Mouse (Mus musculus): Measurements from ENCODE around the gene Gm10697. TPM values are rescaled to one million over a fixed set of nuclear protein-coding genes. Genes with fewer than 3 reads are reported as not detected.
"Not testable (repeated sequence)": the region's sequence is repeated elsewhere in the genome, so short reads cannot be mapped to it uniquely, and the experiment has no call there.

Gm10697 gene
- polyA plus RNA-seq (2015; fragmentation: Nextera tagmentation; extraction: Ambion mirVana) = not detected in 2 replicates

DNA sequence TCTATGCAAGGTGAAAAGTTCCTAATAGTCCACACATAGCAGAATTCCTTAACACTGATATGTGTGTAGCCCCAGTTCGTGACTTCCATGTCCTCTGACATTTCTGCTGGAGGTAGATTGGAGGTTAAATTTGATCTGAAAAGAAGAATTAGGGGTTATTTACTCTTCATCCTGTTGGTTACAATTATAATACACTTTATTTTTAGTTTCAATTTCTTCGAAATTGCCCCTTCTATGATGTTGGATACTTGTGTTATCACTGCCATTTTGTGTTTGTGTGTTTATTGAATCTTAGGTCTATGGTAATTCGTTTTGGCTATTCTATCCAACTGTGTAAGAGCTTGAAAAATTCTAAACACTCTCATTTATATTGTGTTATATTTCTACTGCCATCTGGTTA is at the start of gene Gm10697:
Gm10697 (minus strand) TSS at position 101 of the 400 bp plus-strand sequence.
- H3K27me3 ChIP-seq (ENCODE audit: insufficient read depth, low read length); H3K4me2 ChIP-seq (ENCODE audit: low read length); H3K9me3 ChIP-seq (replicated peaks; ENCODE audit: low read length); H3K9ac ChIP-seq (ENCODE audit: low read depth, low read length); DNase-seq (ENCODE audit: low spot score); H3K27ac ChIP-seq; H3K36me3 ChIP-seq (ENCODE audit: insufficient read depth, low read length); H3K4me3 ChIP-seq (replicated peaks; ENCODE audit: low read depth, low read length); ATAC-seq (replicated peaks; ENCODE audit: low FRiP score, low read depth); H3K4me1 ChIP-seq (replicated peaks; ENCODE audit: insufficient read depth, low read length): not testable (repeated sequence)
- WGBS = no CpG with 5 or more reads among the region's 3 CpGs

DNA sequence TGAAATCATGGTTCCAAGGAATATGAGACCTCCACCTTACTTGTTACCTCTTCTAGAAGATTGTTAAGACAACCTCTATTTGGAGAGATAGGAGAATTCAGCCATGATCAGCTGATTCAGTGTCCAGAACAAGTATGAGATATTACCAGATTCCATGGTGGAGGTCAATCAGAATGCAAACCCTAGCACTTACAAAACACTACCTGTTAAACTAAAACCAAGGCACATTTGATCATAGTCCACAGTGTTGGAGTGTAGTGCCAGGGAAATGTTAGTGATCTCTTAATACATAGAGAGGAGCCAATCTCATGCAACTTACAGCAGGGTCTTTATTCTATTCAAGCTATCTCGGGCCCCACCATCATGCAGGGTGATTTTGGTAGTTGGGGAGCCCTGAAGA is 42.6 kb upstream of the Gm10697 start:
- not testable (repeated sequence) for H3K4me2 ChIP-seq (ENCODE audit: low read length); H3K9ac ChIP-seq (ENCODE audit: low read depth, low read length); H3K27ac ChIP-seq; DNase-seq (ENCODE audit: low spot score); H3K9me3 ChIP-seq (replicated peaks; ENCODE audit: low read length); H3K27me3 ChIP-seq (ENCODE audit: insufficient read depth, low read length); H3K4me1 ChIP-seq (replicated peaks; ENCODE audit: insufficient read depth, low read length); ATAC-seq (replicated peaks; ENCODE audit: low FRiP score, low read depth); H3K36me3 ChIP-seq (ENCODE audit: insufficient read depth, low read length); H3K4me3 ChIP-seq (replicated peaks; ENCODE audit: low read depth, low read length)
- 78% methylated on average over 1 of the region's 1 CpGs for WGBS

DNA sequence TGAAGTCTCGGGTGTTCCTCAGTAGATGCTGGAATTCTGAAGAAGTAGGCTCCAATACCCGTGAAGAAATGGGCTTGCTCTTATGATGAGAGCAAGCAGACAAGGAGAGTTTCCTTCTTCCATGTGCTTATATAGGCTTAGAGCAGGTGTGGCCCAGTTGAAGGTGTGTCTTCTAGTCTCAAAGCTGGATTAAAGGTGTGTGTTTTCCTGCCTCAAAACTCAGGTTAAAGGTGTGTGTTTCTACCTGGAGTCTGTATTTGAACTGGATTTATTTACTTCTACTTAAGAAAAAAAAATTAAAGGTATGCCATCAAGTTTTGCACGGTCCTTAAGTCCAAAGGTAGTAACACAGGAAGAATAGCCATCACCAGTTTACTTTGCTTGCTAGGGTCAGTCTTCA is 17.7 kb downstream of the Gm10697 start, which contains the start of gene Gm9125:
Gm9125 (minus strand) TSS at position 101 of the 400 bp plus-strand sequence.
- H3K36me3 ChIP-seq (ENCODE audit: insufficient read depth, low read length); DNase-seq (ENCODE audit: low spot score); H3K4me3 ChIP-seq (replicated peaks; ENCODE audit: low read depth, low read length); H3K27ac ChIP-seq; H3K4me1 ChIP-seq (replicated peaks; ENCODE audit: insufficient read depth, low read length); H3K4me2 ChIP-seq (ENCODE audit: low read length); H3K9me3 ChIP-seq (replicated peaks; ENCODE audit: low read length); ATAC-seq (replicated peaks; ENCODE audit: low FRiP score, low read depth); H3K27me3 ChIP-seq (ENCODE audit: insufficient read depth, low read length); H3K9ac ChIP-seq (ENCODE audit: low read depth, low read length): not testable (repeated sequence)
- WGBS = 71% methylated on average over 1 of the region's 3 CpGs

DNA sequence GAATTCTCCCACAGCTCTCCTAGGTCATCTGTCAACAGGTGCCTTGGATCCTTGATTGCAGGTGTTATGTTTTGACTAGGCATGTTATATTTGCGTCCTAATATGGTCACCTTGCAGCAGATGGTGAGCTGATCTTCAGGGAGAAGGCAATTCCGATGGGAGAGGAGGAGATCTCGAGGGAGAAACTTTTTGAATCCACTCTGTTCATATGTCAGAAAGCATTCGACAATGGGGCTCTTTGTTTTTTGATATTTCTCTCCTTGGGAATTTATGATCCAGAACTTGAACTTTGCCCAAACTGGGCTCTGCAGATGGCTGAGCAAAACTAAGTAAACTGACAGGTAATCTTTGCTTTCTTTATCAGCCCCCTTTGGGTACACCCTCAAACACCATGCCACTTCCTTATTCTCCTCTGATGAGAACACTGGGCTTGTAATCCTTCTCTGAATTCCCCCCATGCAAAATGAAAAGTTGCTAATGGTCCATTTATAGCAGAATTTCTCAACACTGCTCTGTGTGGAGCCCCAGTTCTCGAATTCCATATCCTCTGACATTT is 22.8 kb downstream of the Gm10697 start:
- not testable (repeated sequence) for H3K27me3 ChIP-seq (ENCODE audit: insufficient read depth, low read length); H3K4me3 ChIP-seq (replicated peaks; ENCODE audit: low read depth, low read length); H3K4me2 ChIP-seq (ENCODE audit: low read length); H3K9me3 ChIP-seq (replicated peaks; ENCODE audit: low read length); DNase-seq (ENCODE audit: low spot score); H3K36me3 ChIP-seq (ENCODE audit: insufficient read depth, low read length); H3K4me1 ChIP-seq (replicated peaks; ENCODE audit: insufficient read depth, low read length); ATAC-seq (replicated peaks; ENCODE audit: low FRiP score, low read depth); H3K9ac ChIP-seq (ENCODE audit: low read depth, low read length); H3K27ac ChIP-seq
- no CpG with 5 or more reads among the region's 5 CpGs for WGBS

DNA sequence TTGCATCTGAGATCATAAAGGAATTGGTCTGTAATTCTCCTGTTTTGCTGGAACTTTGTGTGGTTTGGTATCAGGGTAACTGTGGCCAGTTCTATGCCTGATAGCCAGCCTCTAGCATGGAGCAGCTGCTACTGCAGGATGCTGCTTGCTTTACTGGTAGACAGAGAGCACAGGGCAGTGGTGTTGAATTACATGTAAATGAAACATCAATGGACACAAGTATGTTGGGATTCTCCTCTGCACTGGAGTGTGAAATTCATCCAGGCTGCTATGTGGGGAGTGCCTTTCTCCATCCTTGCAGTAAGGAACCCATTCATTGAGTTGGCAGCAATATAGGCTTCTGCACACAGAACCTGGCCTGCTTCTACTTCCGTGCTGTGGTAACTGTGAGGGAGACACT is 34.2 kb downstream of the Gm10697 start:
- H3K27ac ChIP-seq; H3K9ac ChIP-seq (ENCODE audit: low read depth, low read length); H3K9me3 ChIP-seq (replicated peaks; ENCODE audit: low read length); H3K4me2 ChIP-seq (ENCODE audit: low read length); ATAC-seq (replicated peaks; ENCODE audit: low FRiP score, low read depth); H3K4me3 ChIP-seq (replicated peaks; ENCODE audit: low read depth, low read length); H3K36me3 ChIP-seq (ENCODE audit: insufficient read depth, low read length); H3K27me3 ChIP-seq (ENCODE audit: insufficient read depth, low read length); DNase-seq (ENCODE audit: low spot score); H3K4me1 ChIP-seq (replicated peaks; ENCODE audit: insufficient read depth, low read length): not testable (repeated sequence)
- 25% methylated on average over 1 of the region's 1 CpGs for WGBS

DNA sequence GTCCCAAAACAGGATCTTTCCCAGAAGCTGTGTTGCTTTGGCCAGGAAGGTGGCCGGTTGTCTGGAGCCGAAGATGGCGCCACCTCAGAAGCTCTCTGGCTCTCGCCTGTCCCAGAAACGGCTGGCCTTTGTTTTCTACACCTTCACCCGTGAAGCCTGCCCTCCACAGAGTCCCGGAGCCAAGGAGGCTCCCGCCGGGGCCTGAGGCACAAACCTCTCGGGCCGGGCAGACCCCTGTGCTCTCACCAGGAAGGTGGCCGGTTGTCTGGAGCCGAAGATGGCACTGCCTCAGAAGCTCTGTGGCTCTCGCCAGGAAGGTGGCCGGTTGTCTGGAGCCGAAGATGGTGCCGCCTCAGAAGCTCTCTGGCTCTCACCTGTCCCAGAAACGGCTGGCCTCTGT is 38.0 kb downstream of the Gm10697 start:
- not testable (repeated sequence) for DNase-seq (ENCODE audit: low spot score); H3K36me3 ChIP-seq (ENCODE audit: insufficient read depth, low read length); H3K4me2 ChIP-seq (ENCODE audit: low read length); H3K27me3 ChIP-seq (ENCODE audit: insufficient read depth, low read length); H3K27ac ChIP-seq; H3K4me3 ChIP-seq (replicated peaks; ENCODE audit: low read depth, low read length); H3K9ac ChIP-seq (ENCODE audit: low read depth, low read length); ATAC-seq (replicated peaks; ENCODE audit: low FRiP score, low read depth); H3K4me1 ChIP-seq (replicated peaks; ENCODE audit: insufficient read depth, low read length); H3K9me3 ChIP-seq (replicated peaks; ENCODE audit: low read length)
- WGBS = 96% methylated on average over 16 of the region's 18 CpGs

Other genes with a start within 250 kb of the Gm10697 start
- gene Tdpoz3, start 246.6 kb downstream of the Gm10697 start, polyA plus RNA-seq (2015; fragmentation: Nextera tagmentation; extraction: Ambion mirVana) = not detected in 2 replicates
- not detected in 2 replicates for gene Gm9117, start 129.1 kb downstream of the Gm10697 start, polyA plus RNA-seq (2015; fragmentation: Nextera tagmentation; extraction: Ambion mirVana)
- gene Tdpoz5, start 111.3 kb downstream of the Gm10697 start, polyA plus RNA-seq (2015; fragmentation: Nextera tagmentation; extraction: Ambion mirVana) = not detected in 2 replicates
- gene Gm9125, start 17.8 kb downstream of the Gm10697 start, polyA plus RNA-seq (2015; fragmentation: Nextera tagmentation; extraction: Ambion mirVana) = not detected in 2 replicates
- not detected in 2 replicates for gene Gm10696, start 105.5 kb upstream of the Gm10697 start, polyA plus RNA-seq (2015; fragmentation: Nextera tagmentation; extraction: Ambion mirVana)
- gene Gm5286, start 124.1 kb upstream of the Gm10697 start, polyA plus RNA-seq (2015; fragmentation: Nextera tagmentation; extraction: Ambion mirVana) = not detected in 2 replicates
- not detected in 2 replicates for gene Gm4778, start 191.4 kb upstream of the Gm10697 start, polyA plus RNA-seq (2015; fragmentation: Nextera tagmentation; extraction: Ambion mirVana)
- gene Them4, start 237.4 kb upstream of the Gm10697 start, polyA plus RNA-seq (2015; fragmentation: Nextera tagmentation; extraction: Ambion mirVana) = 20.2 and 21.5 TPM in 2 replicates